Mouse (Mus musculus): Measurements from ENCODE around the gene Gm17631.

- TF ChIP-seq CTCF (IDR thresholded peaks at IDR 0.05; ENCODE audit: low read depth, low read length) (no peak), POLR2A (IDR thresholded peaks at IDR 0.05; ENCODE audit: insufficient read depth, low read length) (no peak), EP300 (IDR thresholded peaks at IDR 0.05; ENCODE audit: insufficient read depth, low read depth, low read length) (no peak)
Observed at GRCm38 (mm10) chr6:129825559-129825958, 36.9 kb upstream of the Gm17631 start.
